Mouse (Mus musculus) cerebellum, adult 2 months (tissue): Measurements from ENCODE around the gene Med24.

ENCODE experiments used
- CTCF ChIP-seq: fragments of 200-500 bp; IDR thresholded peaks from 2 replicates; pipeline ENCODE4 v1.5.1; 2011; ENCODE audit warnings: low read depth, mild to moderate bottlenecking, control low read depth, low read length, moderate library complexity, borderline replicate concordance; ENCODE audit not compliant: insufficient read depth
- POLR2A ChIP-seq: fragments of 200-500 bp; IDR thresholded peaks from 2 replicates; pipeline ENCODE4 v1.6.1; 2011; ENCODE audit warnings: low read length, control low read depth, borderline replicate concordance; ENCODE audit not compliant: insufficient read depth

- TF ChIP-seq POLR2A (peak; percentile 66; the same call in 1 of the 2 replicates), CTCF (no peak; the same call in 1 of the 2 replicates)
Measured at GRCm38 (mm10) chr11:98773635-98774295, 44.5 kb upstream of the Med24 start.
